Mouse (Mus musculus): ENCODE measurements around the gene Cib3. TPM values are rescaled to one million over a fixed set of nuclear protein-coding genes. Genes with fewer than 3 reads are reported as not detected.

Gene Cib3
- polyA plus RNA-seq, 1 experiment from 2014 or later, result 0.11 TPM

DNA sequence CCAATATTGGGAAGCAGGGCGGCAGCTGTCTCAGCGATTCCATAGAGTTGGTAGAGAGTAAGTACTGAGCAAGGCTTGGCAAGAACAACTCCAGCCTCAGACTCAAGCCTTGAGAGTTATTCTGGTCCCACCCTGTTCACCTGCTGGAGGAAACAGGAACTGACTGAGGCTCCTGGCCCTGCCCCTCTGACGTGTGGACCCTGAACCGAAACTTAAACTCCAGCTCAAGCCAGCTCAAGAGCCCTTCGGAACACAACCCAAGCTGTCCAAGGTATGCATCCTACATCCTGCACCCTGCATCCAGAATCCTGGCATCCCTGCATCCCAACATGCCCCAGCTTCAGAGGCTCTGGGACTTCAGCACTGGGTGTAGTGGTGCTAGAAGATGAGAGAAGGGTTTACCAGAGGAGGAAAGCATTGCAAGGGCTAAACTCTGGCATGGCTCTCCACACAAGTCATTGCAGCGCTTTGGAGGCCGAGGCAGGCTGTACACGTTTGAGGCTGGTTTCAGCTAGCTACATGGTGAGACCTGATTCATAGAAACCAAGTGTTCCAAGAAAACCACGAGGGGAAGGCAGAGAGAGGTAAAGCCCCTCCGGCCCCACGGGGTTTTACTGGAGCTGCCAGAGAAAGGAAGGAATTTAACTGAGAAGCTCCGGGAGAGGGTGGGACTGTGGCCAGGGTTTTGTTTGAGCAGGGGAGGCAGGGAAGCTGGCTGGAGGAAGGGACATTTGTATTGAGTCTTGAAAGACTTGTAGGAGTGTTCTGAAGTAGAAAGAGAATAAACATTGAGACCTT, 23.0 kb downstream of the Cib3 start, which contains the start of gene Hsh2d:
Gene Hsh2d, plus strand, starts transcription at position 222 of the 798 bp plus-strand sequence.
- H3K27ac ChIP-seq (ENCODE audit: low read length), result no peak within 1 kb of the TSS
- H3K27me3 ChIP-seq (ENCODE audit: control insufficient read depth, insufficient read depth, low read depth, low read length), result no peaks in the 10 kb centered on the region
- H3K9ac ChIP-seq (ENCODE audit: low read depth, low read length), result no peak within 1 kb of the TSS
- WGBS, result 72% methylated on average over 12 of the region's 12 CpGs
- H3K4me2 ChIP-seq (ENCODE audit: low read length), result no peak within 1 kb of the TSS
- no peak within 1 kb of the TSS for H3K4me3 ChIP-seq (ENCODE audit: low read depth, low read length)
- H3K36me3 ChIP-seq (ENCODE audit: control insufficient read depth, insufficient read depth, low read length), result no peaks in the 10 kb centered on the region
- H3K9me3 ChIP-seq (replicated peaks; ENCODE audit: control insufficient read depth, low read length, poor library complexity, severe bottlenecking), result no peaks in the 10 kb centered on the region
- H3K4me1 ChIP-seq (ENCODE audit: control insufficient read depth, insufficient read depth, low read length), result no peaks in the 10 kb centered on the region
- no peak for ATAC-seq

GRCm38 (mm10) chr8:72187793-72188331, 24.8 kb downstream of the Cib3 start:
- Histone ChIP-seq H3K27ac (ENCODE audit: low read length) (no peak overlapping the region), H3K27me3 (ENCODE audit: control insufficient read depth, insufficient read depth, low read depth, low read length) (no peaks in the 10 kb centered on the region), H3K4me3 (ENCODE audit: low read depth, low read length) (no peak overlapping the region), H3K4me1 (ENCODE audit: control insufficient read depth, insufficient read depth, low read length) (no peaks in the 10 kb centered on the region), H3K9ac (ENCODE audit: low read depth, low read length) (no peak overlapping the region), H3K9me3 (replicated peaks; ENCODE audit: control insufficient read depth, low read length, poor library complexity, severe bottlenecking) (no peaks in the 10 kb centered on the region), H3K36me3 (ENCODE audit: control insufficient read depth, insufficient read depth, low read length) (no peaks in the 10 kb centered on the region), H3K4me2 (ENCODE audit: low read length) (no peak overlapping the region)
- WGBS, result 97% methylated on average over 2 of the region's 2 CpGs
- ATAC-seq, result no peak

DNA sequence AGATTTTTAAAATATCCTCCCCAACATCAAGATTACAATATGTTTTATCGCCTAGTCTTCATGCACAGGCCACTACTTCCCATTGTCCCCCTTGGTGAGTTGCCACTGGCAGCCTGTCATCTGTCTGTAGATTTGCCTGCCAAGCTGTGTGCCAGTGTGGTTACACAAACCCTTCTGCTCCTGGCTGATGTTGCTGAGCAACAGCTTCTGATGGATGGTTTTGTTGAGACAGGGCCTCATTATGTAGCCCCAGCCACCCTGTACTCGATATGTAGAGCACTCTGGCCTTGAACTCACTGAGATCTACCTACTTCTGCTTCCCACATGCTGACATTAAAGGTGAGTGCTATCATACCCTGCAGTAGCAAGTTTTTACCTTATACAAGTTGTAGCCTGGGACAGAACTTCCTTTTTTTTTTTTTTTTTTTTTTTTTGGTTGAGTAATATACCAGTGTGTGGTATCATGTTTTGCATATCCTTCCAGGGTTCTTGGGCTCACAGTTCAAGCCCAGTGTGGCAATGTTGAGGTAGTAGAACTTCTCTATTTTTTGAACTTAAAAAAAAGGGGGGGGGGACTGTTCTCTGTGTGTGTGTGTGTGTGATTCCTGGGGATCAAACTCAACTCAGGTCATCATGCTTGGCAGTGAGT, 29.0 kb downstream of the Cib3 start:
- H3K36me3 ChIP-seq (ENCODE audit: control insufficient read depth, insufficient read depth, low read length), result peaks cover 8% of the 10 kb centered on the region
- H3K4me3 ChIP-seq (ENCODE audit: low read depth, low read length), result no peak overlapping the region
- 76% methylated on average over 2 of the region's 2 CpGs for WGBS
- H3K4me1 ChIP-seq (ENCODE audit: control insufficient read depth, insufficient read depth, low read length), result no peaks in the 10 kb centered on the region
- H3K27ac ChIP-seq (ENCODE audit: low read length), result no peak overlapping the region
- ATAC-seq, result 0 out of 2 replicates have a peak, but pooled peaks have one; percentile 42
- H3K9me3 ChIP-seq (replicated peaks; ENCODE audit: control insufficient read depth, low read length, poor library complexity, severe bottlenecking), result no peaks in the 10 kb centered on the region
- no peak overlapping the region for H3K4me2 ChIP-seq (ENCODE audit: low read length)
- H3K9ac ChIP-seq (ENCODE audit: low read depth, low read length), result no peak overlapping the region
- no peaks in the 10 kb centered on the region for H3K27me3 ChIP-seq (ENCODE audit: control insufficient read depth, insufficient read depth, low read depth, low read length)

DNA sequence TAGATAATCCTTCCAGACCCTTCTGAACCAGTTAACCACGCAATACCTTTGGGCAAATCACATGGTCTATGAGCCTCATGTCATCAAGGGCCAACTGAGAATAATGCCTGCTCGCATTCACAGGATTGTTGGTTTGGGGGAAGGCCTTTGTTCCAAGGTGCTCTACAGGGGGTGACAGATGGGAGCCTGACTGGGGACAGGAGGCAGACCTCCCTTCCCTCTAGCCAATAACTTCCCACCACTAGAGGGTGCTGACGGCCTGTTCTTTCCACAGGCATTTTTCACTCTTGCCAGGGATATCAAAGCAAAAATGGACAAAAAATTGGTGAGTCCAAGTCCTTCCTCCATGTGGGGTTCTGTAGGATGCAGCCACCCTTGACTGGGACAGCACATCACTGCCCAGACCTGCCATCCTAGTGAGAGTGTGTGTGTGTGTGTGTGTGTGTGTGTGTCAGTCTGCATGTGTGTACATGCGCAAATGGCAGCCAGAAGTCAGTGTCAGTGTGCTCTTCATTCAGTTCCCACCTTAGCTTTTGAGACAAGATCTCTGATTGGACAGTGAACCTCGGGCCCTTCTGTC, 35.2 kb downstream of the Cib3 start:
- 62% methylated on average over 5 of the region's 5 CpGs for WGBS
- no peak overlapping the region for H3K9ac ChIP-seq (ENCODE audit: low read depth, low read length)
- H3K4me3 ChIP-seq (ENCODE audit: low read depth, low read length), result no peak overlapping the region
- no peak overlapping the region for H3K27ac ChIP-seq (ENCODE audit: low read length)
- no peaks in the 10 kb centered on the region for H3K27me3 ChIP-seq (ENCODE audit: control insufficient read depth, insufficient read depth, low read depth, low read length)
- H3K4me1 ChIP-seq (ENCODE audit: control insufficient read depth, insufficient read depth, low read length), result no peaks in the 10 kb centered on the region
- no peak overlapping the region for H3K4me2 ChIP-seq (ENCODE audit: low read length)
- peaks cover 55% of the 10 kb centered on the region for H3K36me3 ChIP-seq (ENCODE audit: control insufficient read depth, insufficient read depth, low read length)
- 0 out of 2 replicates have a peak, but pooled peaks have one; percentile 21 for ATAC-seq
- H3K9me3 ChIP-seq (replicated peaks; ENCODE audit: control insufficient read depth, low read length, poor library complexity, severe bottlenecking), result no peaks in the 10 kb centered on the region

GRCm38 (mm10) chr8:72169681-72170249, 42.9 kb downstream of the Cib3 start:
- Histone ChIP-seq H3K4me1 (ENCODE audit: control insufficient read depth, insufficient read depth, low read length) (no peaks in the 10 kb centered on the region), H3K36me3 (ENCODE audit: control insufficient read depth, insufficient read depth, low read length) (peaks cover 45% of the 10 kb centered on the region), H3K9me3 (replicated peaks; ENCODE audit: control insufficient read depth, low read length, poor library complexity, severe bottlenecking) (no peaks in the 10 kb centered on the region), H3K9ac (ENCODE audit: low read depth, low read length) (no peak overlapping the region), H3K4me2 (ENCODE audit: low read length) (no peak overlapping the region), H3K4me3 (ENCODE audit: low read depth, low read length) (no peak overlapping the region), H3K27me3 (ENCODE audit: control insufficient read depth, insufficient read depth, low read depth, low read length) (no peaks in the 10 kb centered on the region), H3K27ac (ENCODE audit: low read length) (no peak overlapping the region)
- WGBS, result 93% methylated on average over 3 of the region's 3 CpGs
- ATAC-seq, result no peak

GRCm38 (mm10) chr8:72169098-72169668, 43.5 kb downstream of the Cib3 start:
- no peak overlapping the region for H3K9ac ChIP-seq (ENCODE audit: low read depth, low read length)
- H3K27me3 ChIP-seq (ENCODE audit: control insufficient read depth, insufficient read depth, low read depth, low read length), result no peaks in the 10 kb centered on the region
- no peak overlapping the region for H3K4me2 ChIP-seq (ENCODE audit: low read length)
- H3K27ac ChIP-seq (ENCODE audit: low read length), result no peak overlapping the region
- H3K4me3 ChIP-seq (ENCODE audit: low read depth, low read length), result no peak overlapping the region
- H3K4me1 ChIP-seq (ENCODE audit: control insufficient read depth, insufficient read depth, low read length), result no peaks in the 10 kb centered on the region
- 93% methylated on average over 3 of the region's 3 CpGs for WGBS
- no peaks in the 10 kb centered on the region for H3K9me3 ChIP-seq (replicated peaks; ENCODE audit: control insufficient read depth, low read length, poor library complexity, severe bottlenecking)
- peaks cover 45% of the 10 kb centered on the region for H3K36me3 ChIP-seq (ENCODE audit: control insufficient read depth, insufficient read depth, low read length)
- no peak for ATAC-seq

- H3K4me3 ChIP-seq (ENCODE audit: low read depth, low read length), result no peak overlapping the region
- no peak overlapping the region for H3K9ac ChIP-seq (ENCODE audit: low read depth, low read length)
- peaks cover 22% of the 10 kb centered on the region for H3K4me1 ChIP-seq (ENCODE audit: control insufficient read depth, insufficient read depth, low read length)
- H3K4me2 ChIP-seq (ENCODE audit: low read length), result no peak overlapping the region
- no peaks in the 10 kb centered on the region for H3K9me3 ChIP-seq (replicated peaks; ENCODE audit: control insufficient read depth, low read length, poor library complexity, severe bottlenecking)
- no peak for ATAC-seq
- no peak overlapping the region for H3K27ac ChIP-seq (ENCODE audit: low read length)
- peaks cover 7% of the 10 kb centered on the region for H3K36me3 ChIP-seq (ENCODE audit: control insufficient read depth, insufficient read depth, low read length)
- no peaks in the 10 kb centered on the region for H3K27me3 ChIP-seq (ENCODE audit: control insufficient read depth, insufficient read depth, low read depth, low read length)
Observed at GRCm38 (mm10) chr8:72162821-72163220, 49.8 kb downstream of the Cib3 start.

- under 1% methylated on average over 82 of the region's 82 CpGs for WGBS
- peak within 1 kb of the TSS; percentile 94 for H3K9ac ChIP-seq (ENCODE audit: low read depth, low read length)
- peaks cover 7% of the 10 kb centered on the region for H3K36me3 ChIP-seq (ENCODE audit: control insufficient read depth, insufficient read depth, low read length)
- H3K27me3 ChIP-seq (ENCODE audit: control insufficient read depth, insufficient read depth, low read depth, low read length), result no peaks in the 10 kb centered on the region
- peak within 1 kb of the TSS; percentile 86 for H3K4me2 ChIP-seq (ENCODE audit: low read length)
- ATAC-seq, result peak; percentile 99
- peak within 1 kb of the TSS; percentile 85 for H3K27ac ChIP-seq (ENCODE audit: low read length)
- H3K4me3 ChIP-seq (ENCODE audit: low read depth, low read length), result peak within 1 kb of the TSS; percentile 76
- peaks cover 22% of the 10 kb centered on the region for H3K4me1 ChIP-seq (ENCODE audit: control insufficient read depth, insufficient read depth, low read length)
- H3K9me3 ChIP-seq (replicated peaks; ENCODE audit: control insufficient read depth, low read length, poor library complexity, severe bottlenecking), result no peaks in the 10 kb centered on the region
Observed at GRCm38 (mm10) chr8:72160707-72161697, 51.6 kb downstream of the Cib3 start, which contains the start of gene Rab8a. Gene Rab8a, plus strand, starts transcription at chr8:72161200.

Data from midbrain, embryonic 16.5 days (tissue).